Mouse (Mus musculus) R1 (cell line): ENCODE measurements at regions not wholly inside any gene's neighbourhood (a gene's known extent, or its start where the extent isn't known, plus 50 kb on each side); places are given as distances from the start of the nearest gene placed in this dataset.

ENCODE experiments used
- DNase-seq: peaks from one replicate; pipeline ENCODE4 v3.0.0-alpha.2; 2018; ENCODE audit warnings: low read depth, low spot score

DNA sequence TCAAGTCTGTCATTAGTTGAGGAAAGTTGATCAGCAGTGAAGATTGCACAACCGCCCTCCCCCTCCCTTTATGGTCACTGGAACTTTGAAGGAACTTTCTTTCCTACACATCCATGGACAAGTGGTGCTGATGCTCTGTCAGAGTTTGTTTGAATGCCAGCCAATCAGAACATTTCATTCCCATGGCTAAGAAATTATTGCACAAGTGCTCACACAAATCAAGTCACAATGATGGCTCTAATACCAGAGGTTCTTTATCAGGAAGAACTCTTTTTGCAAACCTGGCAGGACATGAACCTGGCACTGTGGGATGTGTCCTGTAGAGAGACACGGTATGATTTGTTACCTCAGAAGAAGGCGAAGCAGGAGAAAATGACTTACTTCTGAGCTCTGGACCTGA is 54.3 kb upstream of the Spry2 start:
- DNase-seq, result no peak

DNA sequence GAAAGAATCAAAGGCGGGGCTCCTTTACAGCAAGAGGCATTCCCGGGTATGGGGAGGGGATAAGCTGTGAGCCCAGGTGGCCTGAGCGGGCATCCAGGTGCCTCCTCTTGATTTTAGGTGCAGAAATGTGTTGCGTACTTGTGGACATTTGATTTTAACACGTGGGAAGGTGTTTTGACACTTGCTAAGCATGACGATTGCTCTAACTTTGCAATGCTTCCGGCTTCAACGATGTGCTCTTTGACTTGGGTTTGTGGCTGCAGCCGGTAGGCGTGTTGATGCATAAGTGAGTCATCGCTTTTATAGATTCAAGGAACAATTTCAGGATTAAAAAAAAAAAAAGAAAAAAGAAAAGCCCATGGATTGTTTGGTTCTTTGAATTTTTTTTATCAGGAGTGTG is 58.5 kb upstream of the Spry2 start:
- DNase-seq, result no peak

DNA sequence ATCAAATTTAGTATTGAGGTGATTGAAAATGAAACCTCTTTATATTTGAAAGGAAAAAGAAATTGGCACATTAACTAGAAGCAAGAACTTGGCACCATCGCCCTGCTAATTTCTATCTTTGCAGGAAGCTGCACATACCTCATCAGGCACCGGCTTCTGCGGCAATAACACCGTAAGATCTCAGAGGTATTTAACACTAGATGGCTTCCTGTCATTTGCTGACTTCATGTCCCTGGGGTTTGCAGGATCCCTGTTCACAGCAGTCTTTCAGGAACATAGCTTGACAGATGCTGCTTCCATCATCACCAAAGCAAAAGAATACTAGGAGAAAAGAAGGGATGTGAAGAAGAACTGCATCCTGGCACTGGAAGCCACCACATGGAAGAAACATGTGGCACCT is 60.2 kb upstream of the Spry2 start:
- no peak for DNase-seq

- DNase-seq, result no peak
These were observed 61.4 kb upstream of the Spry2 start for GRCm38 (mm10) chr14:105958005-105958404.

DNA sequence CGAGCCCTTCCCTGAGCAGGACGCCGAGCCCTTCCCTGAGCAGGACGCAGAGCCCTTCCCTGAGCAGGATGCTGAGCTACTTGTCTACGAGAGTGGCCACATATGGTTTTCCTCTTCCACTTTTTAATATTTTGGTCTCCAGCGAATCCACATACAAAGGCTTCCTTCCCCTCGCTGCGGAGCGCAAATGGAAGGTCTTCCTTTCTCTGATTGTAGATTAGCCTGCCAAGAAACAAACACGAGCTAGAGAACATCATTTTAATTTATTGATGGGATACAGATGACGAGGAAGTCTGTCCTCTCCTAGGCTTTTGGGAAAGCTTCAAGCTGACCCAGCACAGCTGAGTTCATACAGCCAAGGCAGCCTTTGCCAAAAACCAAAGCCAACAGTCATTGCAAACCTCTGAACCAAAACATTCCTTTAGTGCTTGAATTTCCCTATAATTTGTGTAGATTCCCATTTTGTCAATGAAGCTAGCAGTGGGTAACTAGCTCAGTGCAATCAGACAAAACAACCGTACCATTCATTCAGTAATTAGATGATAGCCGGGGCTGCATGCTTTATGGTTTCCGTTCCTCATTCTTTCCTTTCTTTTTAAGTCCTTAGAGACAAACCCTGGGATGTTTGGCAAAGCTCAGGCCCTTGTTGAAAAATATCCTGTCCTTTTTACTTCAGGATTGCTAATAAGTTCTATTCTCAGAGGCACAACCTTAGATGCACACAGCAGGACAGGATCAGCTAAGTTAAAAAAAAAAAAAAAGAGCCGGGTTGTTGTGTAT is 83.1 kb upstream of the Spry2 start:
- DNase-seq, result no peak

GRCm38 (mm10) chr14:105980324-105980680 is 83.7 kb upstream of the Spry2 start:
- DNase-seq, result no peak

- DNase-seq, result no peak
These were observed 90.8 kb upstream of the Spry2 start for GRCm38 (mm10) chr14:105987341-105987882.

- peak; percentile 59 for DNase-seq
These were observed 92.1 kb upstream of the Spry2 start for GRCm38 (mm10) chr14:105988738-105989137.

- DNase-seq, result no peak
These were observed 96.5 kb upstream of the Spry2 start for GRCm38 (mm10) chr14:105993124-105993523.

DNA sequence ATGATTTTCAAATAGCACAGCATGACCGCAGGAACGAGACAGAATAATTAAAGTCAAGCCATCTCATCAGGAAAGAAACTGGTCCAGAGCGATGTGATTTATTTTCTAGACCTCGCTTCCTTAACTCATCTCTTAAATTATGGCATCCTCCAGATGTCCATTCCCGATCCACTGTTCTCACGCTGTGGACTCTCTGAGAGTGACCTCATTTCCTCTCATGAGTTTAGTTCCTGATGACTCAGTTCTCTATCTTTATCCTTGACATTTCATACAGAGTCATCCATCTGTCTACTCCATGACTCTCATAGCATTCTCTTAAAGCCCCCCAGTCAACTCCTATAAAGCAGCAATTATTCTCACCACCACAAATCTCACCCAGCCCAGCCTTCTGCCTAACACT is 103.2 kb upstream of the Spry2 start:
- no peak for DNase-seq

DNA sequence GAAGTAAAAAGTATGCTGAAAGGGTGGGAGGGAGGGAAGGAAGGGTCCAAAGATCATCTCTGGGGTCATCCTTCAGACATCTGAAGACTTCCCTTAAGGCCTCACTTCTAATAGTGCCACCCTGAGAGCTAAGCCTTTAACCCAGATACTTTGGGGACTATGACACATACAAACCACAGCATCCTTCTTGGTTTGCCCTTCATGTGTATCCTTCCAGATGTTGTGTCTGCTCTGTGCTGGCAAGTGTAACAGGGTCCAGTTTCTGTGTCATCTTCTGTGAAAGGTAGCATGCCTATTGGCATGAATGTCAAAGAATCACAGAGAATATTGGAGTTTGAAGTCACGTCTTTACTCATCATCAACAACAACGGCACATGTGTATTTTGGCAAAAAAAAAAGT is 98.2 kb upstream of the Trim52 start:
- no peak for DNase-seq

DNA sequence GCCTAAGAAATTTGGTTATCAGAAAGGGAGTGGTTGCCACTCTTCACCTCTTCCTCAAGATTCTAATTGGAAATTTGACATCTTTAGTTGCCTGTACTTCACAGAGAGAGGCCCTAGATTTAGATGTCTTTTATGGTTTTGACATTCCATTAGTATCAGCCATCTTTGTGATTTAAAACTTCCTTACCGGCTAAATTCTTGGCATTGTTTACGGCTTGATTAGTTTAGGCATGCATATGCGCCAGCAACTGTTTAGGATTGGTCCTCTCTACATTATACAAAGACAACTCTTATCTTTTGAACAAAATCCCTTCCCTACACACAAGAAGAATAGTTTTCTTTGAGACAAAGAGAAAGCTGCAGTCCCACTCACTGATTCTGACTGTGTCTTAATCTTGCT is 97.0 kb upstream of the Trim52 start:
- DNase-seq, result peak; percentile 85

GRCm38 (mm10) chr14:106010961-106011360 is 95.0 kb upstream of the Trim52 start:
- no peak for DNase-seq

- no peak for DNase-seq
These were observed 94.0 kb upstream of the Trim52 start for GRCm38 (mm10) chr14:106011991-106012427.

DNA sequence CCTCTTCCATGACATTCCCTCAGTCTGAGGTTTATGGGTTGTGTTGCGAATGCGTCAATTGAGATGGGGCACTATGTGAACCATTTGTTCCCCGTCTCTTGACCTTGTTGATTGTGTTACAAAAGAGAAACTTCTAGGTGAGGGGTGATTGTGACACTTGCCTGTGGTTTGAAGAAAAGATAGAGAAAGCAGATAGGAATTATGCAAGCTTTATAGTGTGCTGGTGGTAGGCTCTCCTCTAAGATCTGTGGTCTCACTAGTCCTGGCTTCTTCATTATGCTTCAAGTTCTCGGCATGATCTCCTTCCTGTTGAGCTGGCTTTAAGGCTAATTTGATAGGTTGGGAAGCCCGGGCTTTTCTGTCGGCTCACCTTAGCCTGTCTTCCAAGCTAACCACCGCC is 83.2 kb upstream of the Trim52 start:
- no peak for DNase-seq

- DNase-seq, result no peak
These were observed 79.2 kb upstream of the Trim52 start for GRCm38 (mm10) chr14:106026815-106027214.

GRCm38 (mm10) chr14:106027686-106028085 is 78.3 kb upstream of the Trim52 start:
- DNase-seq, result no peak

GRCm38 (mm10) chr14:106031094-106031493 is 74.9 kb upstream of the Trim52 start:
- DNase-seq, result no peak

DNA sequence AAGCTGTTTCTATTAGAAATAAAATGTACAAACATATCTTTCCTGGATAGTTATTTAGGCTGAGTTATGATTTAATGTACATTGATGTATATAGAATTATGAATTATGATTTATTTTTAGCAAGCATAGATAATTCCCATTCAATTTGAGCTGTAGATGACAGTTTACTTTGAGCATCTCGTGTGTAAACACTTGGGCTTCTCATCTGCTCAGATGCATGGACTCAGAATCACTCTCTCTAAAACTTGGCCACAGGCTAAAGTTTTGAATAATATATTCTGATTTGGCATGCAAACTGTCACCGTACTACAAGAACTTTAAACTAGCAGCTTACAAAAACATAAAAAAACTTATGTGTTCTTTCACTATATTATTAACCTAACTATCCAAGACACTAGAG is 72.2 kb upstream of the Trim52 start:
- no peak for DNase-seq

DNA sequence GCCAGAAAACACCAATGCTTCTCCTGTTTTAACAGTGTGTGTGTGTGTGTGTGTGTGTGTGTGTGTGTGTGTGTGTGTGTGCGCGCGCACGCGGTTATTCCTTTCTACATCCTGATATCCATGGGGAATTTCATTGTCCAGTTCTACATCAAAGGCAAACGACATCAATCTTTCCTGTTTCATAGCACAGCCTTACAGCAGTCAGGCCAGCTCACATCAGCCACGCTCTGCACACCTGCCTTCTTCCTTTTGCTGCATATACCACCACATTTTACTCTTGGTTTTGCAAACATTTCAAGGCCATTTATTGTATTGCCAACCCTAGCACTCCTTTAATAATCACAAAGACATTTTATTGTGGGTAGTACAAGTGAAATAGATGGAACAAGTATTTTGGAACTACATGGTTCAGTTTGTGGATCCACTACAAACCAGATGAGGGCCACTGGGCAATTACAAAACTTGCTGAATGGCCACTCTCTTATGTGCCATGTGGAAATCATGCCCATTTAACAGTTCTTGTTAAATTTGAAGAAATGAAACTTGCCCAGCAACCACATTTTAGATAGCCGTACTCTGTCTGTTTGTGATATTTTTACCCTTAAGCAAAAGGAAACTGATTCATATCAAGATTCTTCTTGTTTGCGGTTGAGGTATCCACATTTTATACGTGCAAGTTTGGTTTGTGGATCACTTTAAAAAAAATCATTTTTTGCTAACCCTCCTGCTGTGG is 70.9 kb upstream of the Trim52 start:
- no peak for DNase-seq

GRCm38 (mm10) chr14:106044274-106044673 is 61.7 kb upstream of the Trim52 start:
- DNase-seq, result no peak

GRCm38 (mm10) chr14:106050231-106050630 is 55.8 kb upstream of the Trim52 start:
- no peak for DNase-seq
